Comparison of ENCODE assay signal across 10 mouse cellular contexts in genomic region chr8:20382146-20382545, GRCm38 (mm10). TPM values are rescaled to one million over a fixed set of nuclear protein-coding genes. Genes with fewer than 3 reads are reported as not detected.
DNase-seq lines count a peak whose midpoint lies in the region.
"Not testable (repeated sequence)": the region's sequence is repeated elsewhere in the genome, so short reads cannot be mapped to it uniquely, and the experiment has no call there.
"Had no signal": no experiment of that assay in that cellular context is flagged by ENCODE, and none has a peak within 500 bp of the region (broad histone marks: within the 10 kb centered on the region; RNA-seq: fewer than 3 reads in every experiment).

No protein-coding gene starts in this region.

- intact Hi-C loops in gastrocnemius, postnatal 14 days (cut with DNase I; ENCODE audit: low total_unique reads): not testable (repeated sequence)

- peak; percentile 1 for DNase-seq in gastrocnemius, postnatal 14 days
- DNase-seq in heart, adult 11 months: peak; percentile 87
- peak; percentile 3 to 35 for DNase-seq in kidney, postnatal 25 days
- DNase-seq in spleen, postnatal 4 days (ENCODE audit: low spot score in 2 of 2): peak; percentile 9 to 58
- DNase-seq in thymus, postnatal 10 days (ENCODE audit: low spot score in 2 of 2): peak; percentile 2 to 3
- peak; percentile 9 for DNase-seq in urinary bladder, postnatal 10 days (ENCODE audit: low spot score)

RNA-seq across cellular contexts. Expression of gene Gm15319, which starts 19.1 kb away (rescaled TPM):
- total RNA-seq in gastrocnemius, postnatal 14 days (2021): under 1 TPM in 1 of 2 experiments, not detected in 1; 0.16 TPM
- total RNA-seq: adrenal gland, postnatal 14 days; adrenal gland, postnatal 36 days; ES-E14; MEL had no signal

Comparison
In these comparisons a context has a peak if more than half of its experiments do, and no peak if none do; other contexts are left out.
1. Peak in every context shown above with its lines: DNase-seq.
2. DNase-seq: peak in every context shown above with its lines; median percentile 87 in heart, adult 11 months; 34 in spleen, postnatal 4 days; 19 in kidney, postnatal 25 days; 9 in urinary bladder, postnatal 10 days; 2 in thymus, postnatal 10 days; 1 in gastrocnemius, postnatal 14 days.